ENCODE assay signal across 15 mouse cellular contexts in genomic region chr4:46311631-46312030, GRCm38 (mm10). TPM values are rescaled to one million over a fixed set of nuclear protein-coding genes. Genes with fewer than 3 reads are reported as not detected.
"Had no signal": no experiment of that assay in that cellular context is flagged by ENCODE, and none has a peak within 500 bp of the region (broad histone marks: within the 10 kb centered on the region; RNA-seq: fewer than 3 reads in every experiment).

No protein-coding gene starts in this region.

- DNase-seq: lung, adult 18-20 months; lung, embryonic 14.5 days; lung, postnatal 10 days; lung, postnatal 4 days; midbrain, embryonic 14.5 days; retina, postnatal 1 day; right cerebral cortex, adult 18-20 months; right cerebral cortex, postnatal 25 days; right cerebral cortex, postnatal 4 days; spleen, adult 18-20 months; thymus, adult 18-20 months; thymus, postnatal 14 days; thymus, postnatal 36 days had no signal

RNA-seq across cellular contexts. Expression of gene Foxe1, which starts 31.8 kb away (rescaled TPM):
- total RNA-seq: megakaryocyte, adult 5-6 weeks; megakaryocyte-erythroid progenitor cell, adult 5-6 weeks had no signal
